Mouse (Mus musculus): ENCODE measurements around the gene Otop3.

The Otop3 gene

GRCm38 (mm10) chr11:115393721-115394325 is 59.3 kb downstream of the Otop3 start:
- in situ Hi-C loops (cut with MseI, MboI) = no loop called here

All from mouse trophoblast stem cell (cell line).